Mouse (Mus musculus) heart, postnatal 0 days (tissue): ENCODE measurements around the gene Mta3.

Experiments used
- CTCF ChIP-seq: IDR thresholded peaks from 2 replicates; pipeline ENCODE4 v1.5.1; 2016; ENCODE audit warnings: antibody characterized with exemption, control low read depth, low read depth
- EP300 ChIP-seq: IDR thresholded peaks from 2 replicates; pipeline ENCODE4 v1.6.1; 2016; ENCODE audit warnings: antibody characterized with exemption, low read depth

GRCm38 (mm10) chr17:83672685-83673084 lies 33.3 kb upstream of the Mta3 start:
- TF ChIP-seq CTCF (no peak), EP300 (no peak)
